Mouse (Mus musculus) brown adipose tissue, adult 24 weeks (tissue): ENCODE results near the gene A830018L16Rik. TPM values are rescaled to one million over a fixed set of nuclear protein-coding genes. Genes with fewer than 3 reads are reported as not detected.

ENCODE experiments used
- H3K27ac ChIP-seq: fragments of 200-500 bp; replicated peaks from 2 replicates; pipeline ENCODE4 v1.5.1; 2012; ENCODE audit warnings: low read depth, mild to moderate bottlenecking, low read length
- H3K4me1 ChIP-seq: fragments of 200-500 bp; 2 replicates; pipeline ENCODE4 v1.6.1; 2012; ENCODE audit warnings: low read length, mixed read lengths; ENCODE audit not compliant: control insufficient read depth, insufficient read depth, insufficient read length
- H3K4me3 ChIP-seq: fragments of 200-500 bp; 2 replicates; pipeline ENCODE4 v1.5.1; 2012; ENCODE audit warnings: low read depth, mild to moderate bottlenecking, low read length, moderate library complexity; ENCODE audit not compliant: insufficient read depth
- polyA plus RNA-seq: library from polyadenylated mRNA; stranded (reverse); fragments of >200 nt; gene quantifications from 2 replicates; pipeline ENCODE4 v1.2.4, GENCODE M21; 2012; ENCODE audit not compliant: missing spikeins, insufficient read depth, insufficient read length

A830018L16Rik gene
- polyA plus RNA-seq, 1 experiment = 11.3 TPM

GRCm38 (mm10) chr1:11792820-11793219 lies 378.9 kb downstream of the A830018L16Rik start:
- no peaks in the 10 kb centered on the region for H3K4me1 ChIP-seq
- no peak overlapping the region for H3K4me3 ChIP-seq
- no peak overlapping the region for H3K27ac ChIP-seq

- no peak overlapping the region for H3K27ac ChIP-seq
- H3K4me3 ChIP-seq = no peak overlapping the region
- no peaks in the 10 kb centered on the region for H3K4me1 ChIP-seq
Measured at GRCm38 (mm10) chr1:11795666-11796065, 381.8 kb downstream of the A830018L16Rik start.

- no peaks in the 10 kb centered on the region for H3K4me1 ChIP-seq
- no peak overlapping the region for H3K4me3 ChIP-seq
Measured at GRCm38 (mm10) chr1:11872847-11873246, 458.9 kb downstream of the A830018L16Rik start.

GRCm38 (mm10) chr1:11873573-11873972 lies 459.7 kb downstream of the A830018L16Rik start:
- H3K4me1 ChIP-seq = no peaks in the 10 kb centered on the region
- no peak overlapping the region for H3K4me3 ChIP-seq
- no peak overlapping the region for H3K27ac ChIP-seq

More at GRCm38 (mm10) chr1:11872847-11873246, 458.9 kb downstream of the A830018L16Rik start:
- H3K27ac ChIP-seq = no peak overlapping the region

- no peak overlapping the region for H3K4me3 ChIP-seq
Measured at GRCm38 (mm10) chr1:11881706-11882105, 467.8 kb downstream of the A830018L16Rik start.

GRCm38 (mm10) chr1:11895715-11896114 lies 481.8 kb downstream of the A830018L16Rik start:
- Histone ChIP-seq H3K4me1 (no peaks in the 10 kb centered on the region), H3K27ac (no peak overlapping the region), H3K4me3 (no peak overlapping the region)

More at GRCm38 (mm10) chr1:11881706-11882105, 467.8 kb downstream of the A830018L16Rik start:
- no peak overlapping the region for H3K27ac ChIP-seq
- no peaks in the 10 kb centered on the region for H3K4me1 ChIP-seq

- no peaks in the 10 kb centered on the region for H3K4me1 ChIP-seq
- no peak overlapping the region for H3K27ac ChIP-seq
- H3K4me3 ChIP-seq = no peak overlapping the region
Measured at GRCm38 (mm10) chr1:11915873-11916272, 502.0 kb downstream of the A830018L16Rik start.

- Histone ChIP-seq H3K27ac (no peak overlapping the region), H3K4me3 (no peak overlapping the region), H3K4me1 (no peaks in the 10 kb centered on the region)
Measured at GRCm38 (mm10) chr1:11936984-11937383, 523.1 kb downstream of the A830018L16Rik start.

GRCm38 (mm10) chr1:11959421-11960206 lies 545.7 kb downstream of the A830018L16Rik start:
- no peaks in the 10 kb centered on the region for H3K4me1 ChIP-seq
- H3K27ac ChIP-seq = no peak overlapping the region
- no peak overlapping the region for H3K4me3 ChIP-seq

- Histone ChIP-seq H3K4me1 (no peaks in the 10 kb centered on the region), H3K27ac (no peak overlapping the region), H3K4me3 (no peak overlapping the region)
Measured at GRCm38 (mm10) chr1:11982590-11983136, 568.8 kb downstream of the A830018L16Rik start.

GRCm38 (mm10) chr1:11990011-11990410 lies 576.1 kb downstream of the A830018L16Rik start:
- H3K4me3 ChIP-seq = no peak overlapping the region
- no peaks in the 10 kb centered on the region for H3K4me1 ChIP-seq
- peak overlapping the region; percentile 25; the same call in 1 of the 2 replicates for H3K27ac ChIP-seq

- no peaks in the 10 kb centered on the region for H3K4me1 ChIP-seq
- no peak overlapping the region for H3K4me3 ChIP-seq
- no peak overlapping the region for H3K27ac ChIP-seq
Measured at GRCm38 (mm10) chr1:11996297-11996878, 582.5 kb downstream of the A830018L16Rik start.

GRCm38 (mm10) chr1:11997574-11997973 lies 583.7 kb downstream of the A830018L16Rik start:
- no peak overlapping the region for H3K4me3 ChIP-seq
- no peak overlapping the region for H3K27ac ChIP-seq
- H3K4me1 ChIP-seq = no peaks in the 10 kb centered on the region

- H3K27ac ChIP-seq = no peak overlapping the region
- H3K4me3 ChIP-seq = no peak overlapping the region
- no peaks in the 10 kb centered on the region for H3K4me1 ChIP-seq
Measured at GRCm38 (mm10) chr1:12000557-12000956, 586.7 kb downstream of the A830018L16Rik start.

GRCm38 (mm10) chr1:12008789-12009550 lies 595.1 kb downstream of the A830018L16Rik start:
- no peak overlapping the region for H3K27ac ChIP-seq
- H3K4me1 ChIP-seq = no peaks in the 10 kb centered on the region
- H3K4me3 ChIP-seq = no peak overlapping the region
